Mouse (Mus musculus): Measurements from ENCODE around the gene Adamts17.

DNA sequence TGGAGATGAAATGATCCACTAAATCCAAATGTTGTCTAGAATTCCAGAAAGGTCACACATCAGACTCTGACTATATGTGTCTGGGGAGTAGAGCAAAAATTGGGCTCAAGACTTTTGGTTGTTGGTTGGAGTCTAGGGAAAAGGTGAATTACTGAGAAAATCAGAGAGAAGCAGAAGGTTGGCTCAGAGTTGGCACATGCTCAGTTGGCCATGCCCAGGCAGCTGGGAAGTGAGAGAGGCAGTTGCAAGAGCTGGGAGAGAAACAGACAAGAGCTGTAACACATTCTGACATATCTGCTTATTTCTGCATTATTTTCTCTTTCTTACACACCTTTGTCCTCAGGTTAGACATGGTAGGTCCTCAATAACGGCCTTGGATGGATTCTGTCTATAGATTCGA is 209.7 kb downstream of the Adamts17 start:
- no peak for TF ChIP-seq CTCF (conservative IDR thresholded peaks at IDR 0.05 in 1 of 2, IDR thresholded peaks at IDR 0.05 in 1 of 2; ENCODE audit: low read depth in 2 of 2, low read length in 2 of 2)
- no peak for TF ChIP-seq ZC3H11A (IDR thresholded peaks at IDR 0.05; ENCODE audit: low read depth, low read length)
- TF ChIP-seq RAD21 (IDR thresholded peaks at IDR 0.05; ENCODE audit: low read depth, low read length): no peak
- TF ChIP-seq POLR2AphosphoS2 (IDR thresholded peaks at IDR 0.05; ENCODE audit: low read depth, low read length): no peak
- TF ChIP-seq EP300 (IDR thresholded peaks at IDR 0.05; ENCODE audit: low read length): no peak
- TF ChIP-seq USF1 (IDR thresholded peaks at IDR 0.05; ENCODE audit: low read depth, low read length): no peak
